Comparison of ENCODE assay signal across 8 mouse cellular contexts in genomic region chr5:147319653-147320052, GRCm38 (mm10). TPM values are rescaled to one million over a fixed set of nuclear protein-coding genes. Genes with fewer than 3 reads are reported as not detected.
DNase-seq lines count a peak whose midpoint lies in the region; ATAC-seq and TF ChIP-seq lines count a peak whose summit lies in the region.

No protein-coding gene starts in this region.

- H3K4me3 ChIP-seq in forebrain, embryonic 13.5 days: no peak overlapping the region
- no peak overlapping the region for H3K4me3 ChIP-seq in forebrain, embryonic 11.5 days (ENCODE audit: low read depth, low read length)
- no peak overlapping the region for H3K4me3 ChIP-seq in spleen, adult 2 months (ENCODE audit: extremely low read depth, insufficient read depth, insufficient read length)
- H3K4me3 ChIP-seq in embryonic facial prominence, embryonic 14.5 days (ENCODE audit: low read depth, low read length): no peak overlapping the region
- H3K4me3 ChIP-seq in lung, postnatal 0 days (ENCODE audit: low read depth, low read length): no peak overlapping the region

- TF ChIP-seq CTCF in spleen, adult 2 months (IDR thresholded peaks at IDR 0.05; ENCODE audit: extremely low read depth, insufficient read depth, insufficient read length, insufficient replicate concordance): peak; percentile 39; the same call in 1 of the 2 replicates
- peak; percentile 90 for TF ChIP-seq CTCF in lung, postnatal 0 days (IDR thresholded peaks at IDR 0.05)

- H3K4me2 ChIP-seq in forebrain, embryonic 13.5 days: no peak overlapping the region
- no peak overlapping the region for H3K4me2 ChIP-seq in forebrain, embryonic 11.5 days (ENCODE audit: low read depth, low read length, severe bottlenecking)
- no peak overlapping the region for H3K4me2 ChIP-seq in embryonic facial prominence, embryonic 14.5 days (ENCODE audit: low read depth, low read length)
- no peak overlapping the region for H3K4me2 ChIP-seq in lung, postnatal 0 days (replicated peaks; ENCODE audit: low read depth, low read length)

- no peaks in the 10 kb centered on the region for H3K9me3 ChIP-seq in forebrain, embryonic 13.5 days (replicated peaks)
- no peaks in the 10 kb centered on the region for H3K9me3 ChIP-seq in forebrain, embryonic 11.5 days (ENCODE audit: control insufficient read depth, low read length)
- H3K9me3 ChIP-seq in embryonic facial prominence, embryonic 14.5 days (ENCODE audit: control insufficient read depth, low read length): no peaks in the 10 kb centered on the region
- H3K9me3 ChIP-seq in lung, postnatal 0 days (ENCODE audit: low read length): no peaks in the 10 kb centered on the region

- TF ChIP-seq EP300 in lung, postnatal 0 days (IDR thresholded peaks at IDR 0.05): no peak

- no peak for DNase-seq in forebrain, embryonic 11.5 days (ENCODE audit: low spot score)
- peak in 1 of 2 experiments; percentile 52 for DNase-seq in spleen, adult 2 months (ENCODE audit: low read depth in 1 of 2, low spot score in 2 of 2)
- no peak for DNase-seq in spleen, postnatal 14 days (ENCODE audit: low spot score in 2 of 2)
- DNase-seq in embryonic facial prominence, embryonic 14.5 days (ENCODE audit: low spot score): peak; percentile 90
- peak; percentile 92 for DNase-seq in lung, postnatal 0 days (ENCODE audit: low spot score)
- peak; percentile 83 for DNase-seq in splenic B cell, adult 2 months (ENCODE audit: low read depth, low spot score)
- no peak for DNase-seq in spleen, postnatal 10 days (ENCODE audit: low spot score in 2 of 2)

- TF ChIP-seq POLR2A in spleen, adult 2 months (IDR thresholded peaks at IDR 0.05; ENCODE audit: low read depth, low read length): no peak

- ATAC-seq in forebrain, embryonic 13.5 days: peak; percentile 71
- ATAC-seq in forebrain, embryonic 11.5 days (replicated peaks; ENCODE audit: low FRiP score): no peak
- peak; percentile 64; the same call in 1 of the 2 replicates for ATAC-seq in embryonic facial prominence, embryonic 14.5 days (ENCODE audit: low read depth)
- ATAC-seq in lung, postnatal 0 days: peak; percentile 55

- H3K27me3 ChIP-seq in forebrain, embryonic 13.5 days: peaks cover 87% of the 10 kb centered on the region
- peaks cover 59% of the 10 kb centered on the region for H3K27me3 ChIP-seq in forebrain, embryonic 11.5 days (ENCODE audit: control insufficient read depth, insufficient read depth, low read length)
- peaks cover 5% of the 10 kb centered on the region; the same call in 1 of the 2 replicates for H3K27me3 ChIP-seq in spleen, adult 2 months (ENCODE audit: control insufficient read depth, insufficient read depth, low read length)
- peaks cover 69% of the 10 kb centered on the region for H3K27me3 ChIP-seq in embryonic facial prominence, embryonic 14.5 days (replicated peaks; ENCODE audit: control insufficient read depth, insufficient read depth, low read length)
- H3K27me3 ChIP-seq in lung, postnatal 0 days (replicated peaks; ENCODE audit: insufficient read depth, low read length): peaks cover 54% of the 10 kb centered on the region
- peaks cover 3% of the 10 kb centered on the region for H3K27me3 ChIP-seq in splenic B cell, adult 2 months (ENCODE audit: control insufficient read depth, insufficient read depth, low read length, poor library complexity, severe bottlenecking)

- no peak overlapping the region for H3K9ac ChIP-seq in forebrain, embryonic 13.5 days
- H3K9ac ChIP-seq in forebrain, embryonic 11.5 days (ENCODE audit: low read length): no peak overlapping the region
- no peak overlapping the region for H3K9ac ChIP-seq in embryonic facial prominence, embryonic 14.5 days (ENCODE audit: low read depth, low read length)
- H3K9ac ChIP-seq in lung, postnatal 0 days (replicated peaks; ENCODE audit: low read depth): no peak overlapping the region

- no peaks in the 10 kb centered on the region for H3K4me1 ChIP-seq in forebrain, embryonic 13.5 days
- no peaks in the 10 kb centered on the region; the same call in 1 of the 2 replicates for H3K4me1 ChIP-seq in forebrain, embryonic 11.5 days (replicated peaks; ENCODE audit: control insufficient read depth, insufficient read depth, low read length)
- H3K4me1 ChIP-seq in spleen, adult 2 months (ENCODE audit: control insufficient read depth, insufficient read depth, insufficient read length): no peaks in the 10 kb centered on the region
- H3K4me1 ChIP-seq in embryonic facial prominence, embryonic 14.5 days (ENCODE audit: control insufficient read depth, insufficient read depth, low read length): no peaks in the 10 kb centered on the region
- H3K4me1 ChIP-seq in lung, postnatal 0 days (ENCODE audit: insufficient read depth, low read depth, low read length): no peaks in the 10 kb centered on the region

- H3K36me3 ChIP-seq in forebrain, embryonic 13.5 days (ENCODE audit: poor library complexity, severe bottlenecking): no peaks in the 10 kb centered on the region
- H3K36me3 ChIP-seq in forebrain, embryonic 11.5 days (ENCODE audit: control insufficient read depth, insufficient read depth, low read length): no peaks in the 10 kb centered on the region
- no peaks in the 10 kb centered on the region for H3K36me3 ChIP-seq in spleen, adult 2 months (ENCODE audit: control insufficient read depth, insufficient read depth, low read length)
- H3K36me3 ChIP-seq in embryonic facial prominence, embryonic 14.5 days (ENCODE audit: control insufficient read depth, insufficient read depth, low read length): no peaks in the 10 kb centered on the region
- no peaks in the 10 kb centered on the region for H3K36me3 ChIP-seq in lung, postnatal 0 days (ENCODE audit: insufficient read depth, low read length)
- H3K36me3 ChIP-seq in splenic B cell, adult 2 months (ENCODE audit: control insufficient read depth, insufficient read depth, low read length, poor library complexity, severe bottlenecking): no peaks in the 10 kb centered on the region

- H3K27ac ChIP-seq in forebrain, embryonic 13.5 days: no peak overlapping the region
- H3K27ac ChIP-seq in forebrain, embryonic 11.5 days (ENCODE audit: low read depth, low read length): no peak overlapping the region
- H3K27ac ChIP-seq in spleen, adult 2 months (ENCODE audit: insufficient read depth, low read length): no peak overlapping the region
- H3K27ac ChIP-seq in embryonic facial prominence, embryonic 14.5 days (replicated peaks; ENCODE audit: low read depth, low read length): no peak overlapping the region
- H3K27ac ChIP-seq in lung, postnatal 0 days (ENCODE audit: low read length): no peak overlapping the region

RNA-seq across cellular contexts. Expression of gene Urad, which starts 2.6 kb away (rescaled TPM):
- not detected in 2 replicates for polyA plus RNA-seq in forebrain, embryonic 13.5 days (2015; fragmentation: Nextera tagmentation; extraction: Ambion mirVana)
- polyA plus RNA-seq in forebrain, embryonic 11.5 days (2014; fragmentation: Nextera tagmentation; extraction: Ambion mirVana): not detected in 2 replicates
- not detected in 2 replicates for polyA plus RNA-seq in spleen, adult 2 months (2012; rRNA removed)
- not detected in 2 replicates for polyA plus RNA-seq in embryonic facial prominence, embryonic 14.5 days (2014; fragmentation: Nextera tagmentation; extraction: Ambion mirVana)
- not detected in 2 replicates for polyA plus RNA-seq in lung, postnatal 0 days (2015; fragmentation: Nextera tagmentation; extraction: Ambion mirVana)

RNA-seq across cellular contexts. Expression of gene Cdx2, which starts 12.6 kb away (rescaled TPM):
- not detected in 2 replicates for polyA plus RNA-seq in forebrain, embryonic 13.5 days (2015; fragmentation: Nextera tagmentation; extraction: Ambion mirVana)
- polyA plus RNA-seq in forebrain, embryonic 11.5 days (2014; fragmentation: Nextera tagmentation; extraction: Ambion mirVana): not detected in 2 replicates
- polyA plus RNA-seq in spleen, adult 2 months (2012; rRNA removed): not detected in 2 replicates
- polyA plus RNA-seq in embryonic facial prominence, embryonic 14.5 days (2014; fragmentation: Nextera tagmentation; extraction: Ambion mirVana): not detected in 2 replicates
- not detected in 2 replicates for polyA plus RNA-seq in lung, postnatal 0 days (2015; fragmentation: Nextera tagmentation; extraction: Ambion mirVana)

RNA-seq across cellular contexts. Expression of gene Pdx1, which starts 49.9 kb away (rescaled TPM):
- polyA plus RNA-seq in forebrain, embryonic 13.5 days (2015; fragmentation: Nextera tagmentation; extraction: Ambion mirVana): not detected in 2 replicates
- polyA plus RNA-seq in forebrain, embryonic 11.5 days (2014; fragmentation: Nextera tagmentation; extraction: Ambion mirVana): not detected in 2 replicates
- 0.09 TPM in 1 of 2 replicates, not detected in the other for polyA plus RNA-seq in spleen, adult 2 months (2012; rRNA removed)
- polyA plus RNA-seq in embryonic facial prominence, embryonic 14.5 days (2014; fragmentation: Nextera tagmentation; extraction: Ambion mirVana): not detected in 2 replicates
- not detected in 2 replicates for polyA plus RNA-seq in lung, postnatal 0 days (2015; fragmentation: Nextera tagmentation; extraction: Ambion mirVana)

Comparison
In these comparisons a context has a peak if more than half of its experiments do, and no peak if none do; other contexts are left out.
1. DNase-seq: peak in embryonic facial prominence, embryonic 14.5 days (single experiment), lung, postnatal 0 days (single experiment) and splenic B cell, adult 2 months (single experiment); none in forebrain, embryonic 11.5 days (single experiment), spleen, postnatal 14 days (0 of 2) and spleen, postnatal 10 days (0 of 2).